Mouse (Mus musculus): ENCODE measurements around the gene Rin1.

- no peak for TF ChIP-seq CTCF (IDR thresholded peaks at IDR 0.05; ENCODE audit: low read depth, low read length)
- TF ChIP-seq POLR2A (IDR thresholded peaks at IDR 0.05; ENCODE audit: extremely low read depth, insufficient read depth, low read length) = no peak
These were observed 23.2 kb downstream of the Rin1 start for GRCm38 (mm10) chr19:5073518-5073917.
